Mouse (Mus musculus): Measurements from ENCODE around the gene Gm20696.

- TF ChIP-seq CTCF (IDR thresholded peaks at IDR 0.05; ENCODE audit: extremely low read depth, insufficient read depth, low read length) (no peak), POLR2A (IDR thresholded peaks at IDR 0.05; ENCODE audit: extremely low read depth, insufficient read depth, low read length) (no peak)
These were observed 296.7 kb downstream of the Gm20696 start for GRCm38 (mm10) chr6:99369931-99370330.
